Mouse (Mus musculus) kidney, adult 2 months (tissue): ENCODE data around the gene Gm20662. TPM values are rescaled to one million over a fixed set of nuclear protein-coding genes. Genes with fewer than 3 reads are reported as not detected.
"Not testable (repeated sequence)": the region's sequence is repeated elsewhere in the genome, so short reads cannot be mapped to it uniquely, and the experiment has no call there.

Source experiments
- DNase-seq: peaks from one replicate; pipeline ENCODE4 v3.0.0; 2021
- H3K27ac ChIP-seq: fragments of 200-500 bp; 2 replicates; pipeline ENCODE4 v1.5.1; 2012; ENCODE audit warnings: low read depth, low read length, control low read depth, inconsistent platforms; ENCODE audit not compliant: insufficient read depth
- H3K27me3 ChIP-seq: fragments of 200-500 bp; replicated peaks from 2 replicates; pipeline ENCODE4 v1.6.1; 2012; ENCODE audit warnings: mild to moderate bottlenecking, moderate library complexity, low read length, inconsistent platforms; ENCODE audit not compliant: control insufficient read depth, insufficient read depth
- H3K36me3 ChIP-seq: fragments of 200-500 bp; 2 replicates; pipeline ENCODE4 v1.6.1; 2012; ENCODE audit warnings: mild to moderate bottlenecking, moderate library complexity, low read length, inconsistent platforms; ENCODE audit not compliant: control insufficient read depth, insufficient read depth
- H3K4me1 ChIP-seq: fragments of 200-500 bp; 2 replicates; pipeline ENCODE4 v1.6.1; 2011; ENCODE audit warnings: low read length; ENCODE audit not compliant: control insufficient read depth, insufficient read depth
- H3K4me3 ChIP-seq: fragments of 200-500 bp; 2 replicates; pipeline ENCODE4 v1.5.1; 2011; ENCODE audit warnings: mild to moderate bottlenecking, low read depth, low read length, control low read depth; ENCODE audit not compliant: insufficient read depth
- CTCF ChIP-seq: fragments of 200-500 bp; conservative IDR thresholded peaks from 2 replicates; pipeline ENCODE4 v1.5.1; 2011; ENCODE audit warnings: low read depth, mild to moderate bottlenecking, control low read depth, low read length, moderate library complexity, mixed read lengths; ENCODE audit not compliant: insufficient read depth, insufficient read length
- POLR2A ChIP-seq: fragments of 200-500 bp; IDR thresholded peaks from one replicate; pipeline ENCODE4 v1.6.1; 2011; ENCODE audit warnings: low read depth, low read length, control low read depth
- WGBS: fragments of 180-500 bp; shearing (Covaris S2); methylation state at CpG from one replicate; pipeline ENCODE4 v1.1.7; 2018; 5-methylcytosine and 5-hydroxymethylcytosine counted together
- polyA plus RNA-seq: library from polyadenylated mRNA; depleted of rRNA; stranded (reverse); fragments of >200 nt; gene quantifications from 2 replicates; pipeline ENCODE4 v1.2.3, GENCODE M21; 2012

Gene Gm20662
- polyA plus RNA-seq, 1 experiment, result 0.55 TPM

DNA sequence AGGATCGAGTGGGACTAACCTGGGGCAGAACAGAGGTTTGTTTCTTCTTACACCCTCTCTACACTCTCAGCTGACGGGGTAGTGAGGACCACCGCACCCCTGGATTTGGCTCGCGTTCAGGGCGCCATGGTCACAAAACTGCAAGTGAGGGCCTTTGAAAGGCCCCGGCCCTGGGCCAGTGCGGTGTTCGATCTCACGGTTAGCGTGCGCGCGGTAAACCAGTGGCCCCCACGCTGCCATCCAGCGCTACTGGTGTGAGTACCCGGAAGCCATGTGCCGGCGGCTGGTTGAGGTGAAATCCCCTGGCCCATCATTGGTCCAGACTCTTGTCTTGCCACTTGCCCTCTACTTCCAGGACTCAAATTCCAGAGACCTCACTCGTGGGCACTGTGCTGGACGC, 636 bp upstream of the Gm20662 start:
- 92% methylated on average over 21 of the region's 21 CpGs for WGBS

DNA sequence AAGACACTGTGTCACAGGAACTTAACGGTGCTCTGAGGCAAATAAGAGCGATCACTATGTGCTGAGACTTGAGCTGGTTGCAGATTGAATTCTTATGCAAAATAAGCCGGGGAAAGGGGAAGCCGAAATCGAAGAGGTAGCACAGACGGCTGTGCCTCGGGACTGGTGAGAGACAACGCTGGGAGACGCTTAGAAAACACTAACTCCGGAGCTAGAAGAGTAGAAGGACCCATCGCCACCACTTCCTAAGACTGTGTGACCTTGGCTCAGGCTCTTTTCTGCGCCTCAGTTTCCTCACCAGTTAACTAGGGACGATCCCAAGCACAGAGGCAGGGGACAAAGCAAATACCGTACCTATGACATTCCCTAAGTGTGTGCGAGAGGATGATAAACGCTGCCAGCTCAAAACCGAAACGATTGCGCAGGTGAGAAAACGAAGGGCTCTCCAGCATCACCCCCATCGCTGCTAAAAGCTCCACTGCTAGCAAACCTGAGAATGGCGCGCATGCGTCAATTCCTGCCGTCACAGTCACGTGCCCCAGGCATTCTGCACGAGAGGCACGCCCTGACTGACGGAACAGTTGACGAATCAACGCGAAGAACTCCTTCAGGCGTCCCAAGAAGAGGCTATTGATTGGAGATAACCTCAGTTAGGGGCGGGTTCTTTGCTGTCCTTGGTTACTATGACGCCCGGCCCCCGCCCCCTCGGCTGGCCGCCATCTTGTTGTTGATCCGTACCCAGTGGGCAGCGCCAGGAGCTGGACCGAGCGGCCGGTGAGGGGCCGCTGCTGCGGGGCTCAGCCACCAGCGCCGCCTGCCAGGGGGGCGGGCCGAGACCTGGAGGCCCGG, 6.0 kb downstream of the Gm20662 start, which contains the start of gene Ip6k1:
Ip6k1 (plus strand) TSS at position 580 of the 849 bp plus-strand sequence.
- Histone ChIP-seq H3K4me3 (peak within 1 kb of the TSS; percentile 89), H3K27ac (peak within 1 kb of the TSS; percentile 82), H3K36me3 (no peaks in the 10 kb centered on the region), H3K4me1 (peaks cover 12% of the 10 kb centered on the region; the same call in 1 of the 2 replicates), H3K27me3 (no peaks in the 10 kb centered on the region)
- DNase-seq, result peak; percentile 100
- WGBS, result under 1% methylated on average over 51 of the region's 51 CpGs
- TF ChIP-seq CTCF (no peak), POLR2A (peak; percentile 85)

More for the DNA sequence above, 636 bp upstream of the Gm20662 start:
- Histone ChIP-seq H3K4me3 (no peak overlapping the region), H3K36me3 (no peaks in the 10 kb centered on the region), H3K4me1 (no peaks in the 10 kb centered on the region), H3K27ac (no peak overlapping the region), H3K27me3 (no peaks in the 10 kb centered on the region)
- DNase-seq, result no peak
- TF ChIP-seq POLR2A (no peak), CTCF (no peak)

DNA sequence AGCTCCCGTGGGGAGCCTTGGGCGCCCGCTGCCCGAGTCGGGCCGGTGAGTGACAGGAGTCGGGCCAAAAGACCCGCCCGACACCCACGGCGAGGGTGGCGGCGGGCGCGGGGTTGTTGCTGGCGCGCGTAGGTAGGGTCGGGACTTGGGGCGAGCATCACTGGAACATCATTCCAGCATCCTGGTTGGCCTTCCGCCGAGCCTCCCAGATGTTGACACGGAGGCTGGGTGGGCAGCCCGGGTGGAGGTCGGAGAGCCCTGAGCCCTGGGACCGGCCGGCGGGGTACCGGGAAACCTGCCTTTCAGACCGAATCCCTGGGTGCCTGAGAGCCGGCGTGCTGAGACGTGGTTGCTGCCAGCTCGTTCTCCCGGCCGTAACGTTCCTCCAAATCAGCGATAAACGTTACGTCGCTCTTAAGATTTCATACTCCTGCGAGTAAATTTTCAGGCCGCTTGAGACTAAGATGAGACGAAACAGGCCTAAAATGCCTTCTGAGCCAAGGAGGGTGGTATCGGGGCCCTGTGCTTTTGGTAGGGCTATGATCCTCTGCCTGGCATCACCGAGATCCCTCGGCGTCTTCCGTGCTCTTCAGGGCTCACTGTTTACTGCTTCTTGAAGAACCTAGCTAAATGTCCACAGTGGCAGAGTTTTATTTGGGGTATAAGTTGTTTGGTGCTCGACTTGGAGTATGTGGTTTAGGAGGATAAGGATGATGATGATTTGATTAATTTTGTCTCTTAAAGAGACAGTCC, 6.8 kb downstream of the Gm20662 start:
- DNase-seq, result no peak
- peaks cover 12% of the 10 kb centered on the region; the same call in 1 of the 2 replicates for H3K4me1 ChIP-seq
- H3K27ac ChIP-seq, result peak overlapping the region; percentile 82
- under 1% methylated on average over 50 of the region's 50 CpGs for WGBS
- H3K36me3 ChIP-seq, result no peaks in the 10 kb centered on the region
- TF ChIP-seq CTCF, result no peak
- no peak for TF ChIP-seq POLR2A
- no peaks in the 10 kb centered on the region for H3K27me3 ChIP-seq
- peak overlapping the region; percentile 89 for H3K4me3 ChIP-seq

DNA sequence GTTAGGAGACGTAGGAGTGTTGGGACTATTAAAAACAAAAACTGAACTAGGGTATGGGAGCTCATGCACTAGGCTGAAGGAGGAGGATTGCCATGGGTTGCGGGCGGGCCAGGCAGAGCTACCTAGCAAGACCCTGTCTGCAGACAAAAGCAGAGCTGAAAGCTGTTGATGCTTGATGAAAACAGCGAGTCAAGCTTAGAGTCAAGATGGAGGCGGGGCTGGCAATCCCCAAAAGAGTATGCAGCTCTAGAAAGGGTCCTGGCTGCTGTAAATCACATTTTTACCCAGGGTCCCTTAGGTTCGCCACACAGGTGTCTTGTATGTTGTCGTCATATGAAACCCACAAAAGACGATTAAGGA, 7.4 kb downstream of the Gm20662 start:
- no peak for DNase-seq
- TF ChIP-seq CTCF (no peak), POLR2A (no peak)
- WGBS, result 6% methylated on average over 8 of the region's 8 CpGs
- Histone ChIP-seq H3K27me3 (no peaks in the 10 kb centered on the region), H3K4me1 (peaks cover 12% of the 10 kb centered on the region; the same call in 1 of the 2 replicates), H3K36me3 (no peaks in the 10 kb centered on the region), H3K27ac (peak overlapping the region; percentile 82), H3K4me3 (peak overlapping the region; percentile 89)

DNA sequence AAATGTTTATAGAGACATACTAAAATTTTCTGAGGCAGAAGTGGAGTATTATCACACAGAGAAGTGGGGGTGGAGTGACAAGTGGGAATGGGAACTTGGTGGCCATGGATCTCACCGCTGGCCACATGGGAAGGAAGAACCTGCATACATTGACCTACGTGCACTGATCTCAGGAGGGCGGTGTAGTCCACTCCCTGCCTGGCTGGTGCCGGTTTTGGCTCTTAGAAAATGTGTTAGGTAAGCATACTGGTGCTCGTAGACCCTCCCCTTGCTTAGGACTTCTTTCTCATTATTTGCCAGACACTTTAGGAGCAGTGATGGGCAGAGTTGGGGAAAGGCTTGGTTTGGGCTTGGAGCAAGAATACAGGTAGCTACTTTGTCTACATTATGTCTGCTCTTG, 11.9 kb downstream of the Gm20662 start:
- Histone ChIP-seq H3K27me3 (no peaks in the 10 kb centered on the region), H3K36me3 (no peaks in the 10 kb centered on the region), H3K27ac (no peak overlapping the region), H3K4me3 (no peak overlapping the region), H3K4me1 (peaks cover 17% of the 10 kb centered on the region; the same call in 1 of the 2 replicates)
- 65% methylated on average over 5 of the region's 5 CpGs for WGBS
- no peak for TF ChIP-seq POLR2A
- no peak for TF ChIP-seq CTCF
- no peak for DNase-seq

DNA sequence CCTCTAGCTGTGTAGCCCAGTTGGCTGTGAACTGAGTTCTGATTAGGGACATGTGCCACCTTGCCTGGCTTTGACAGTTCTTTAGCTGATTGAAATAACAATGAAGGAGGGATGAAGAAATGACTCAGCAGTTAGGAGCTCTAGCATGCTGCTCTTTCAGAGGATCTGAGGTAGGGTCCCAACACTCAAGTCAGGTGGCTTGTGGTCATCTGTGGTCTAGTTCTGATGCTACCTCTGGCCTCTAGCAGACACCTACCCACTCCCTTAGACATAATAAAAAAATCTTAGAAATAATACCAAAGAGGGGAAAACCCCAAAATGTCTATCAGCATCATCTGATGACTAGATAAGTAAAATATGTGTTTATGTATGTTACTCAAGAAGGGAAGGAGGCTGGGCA, 14.2 kb downstream of the Gm20662 start:
- no peak overlapping the region for H3K4me3 ChIP-seq
- TF ChIP-seq CTCF (no peak), POLR2A (no peak)
- H3K27ac ChIP-seq, result no peak overlapping the region
- no peaks in the 10 kb centered on the region; the same call in 1 of the 2 replicates for H3K36me3 ChIP-seq
- 0 out of 2 replicates have a peak, but pooled peaks cover 4% of the 10 kb centered on the region for H3K4me1 ChIP-seq
- no peaks in the 10 kb centered on the region for H3K27me3 ChIP-seq
- no peak for DNase-seq

DNA sequence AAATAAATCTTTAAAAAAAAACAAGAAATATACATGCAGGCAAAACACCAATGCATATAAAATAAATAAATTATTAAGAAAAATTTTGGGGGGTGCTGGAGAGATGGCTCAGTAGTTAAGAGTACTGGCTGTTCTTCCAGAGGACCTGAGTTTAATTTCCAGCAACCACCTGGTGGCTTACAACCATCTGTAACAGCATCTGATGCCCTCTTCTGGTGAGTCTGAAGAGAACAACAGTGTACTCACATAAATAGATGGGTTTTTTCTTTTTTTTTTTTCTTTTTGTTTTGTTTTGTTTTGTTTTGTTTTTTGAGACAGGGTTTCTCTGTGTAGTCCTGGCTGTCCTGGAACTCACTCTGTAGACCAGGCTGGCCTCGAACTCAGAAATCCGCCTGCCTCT, 17.4 kb downstream of the Gm20662 start:
- 93% methylated on average over 2 of the region's 2 CpGs for WGBS
- not testable (repeated sequence) for H3K4me1 ChIP-seq, H3K4me3 ChIP-seq, H3K27me3 ChIP-seq, H3K36me3 ChIP-seq, DNase-seq, H3K27ac ChIP-seq
